Mouse (Mus musculus) CH12.LX (cell line): ENCODE results near the gene Dcaf8. TPM values are rescaled to one million over a fixed set of nuclear protein-coding genes. Genes with fewer than 3 reads are reported as not detected.

ENCODE experiments used
- DNase-seq: peaks from one replicate; pipeline ENCODE4 v3.0.0-alpha.2; 2013; ENCODE audit errors: extremely low read depth
- H3K27ac ChIP-seq: 2 replicates; pipeline ENCODE4 v1.5.1; 2012; ENCODE audit warnings: low read depth, mild to moderate bottlenecking, control low read depth, moderate library complexity; ENCODE audit not compliant: insufficient read depth
- H3K27me3 ChIP-seq: replicated peaks from 2 replicates; pipeline ENCODE3; 2012; ENCODE audit warnings: inconsistent platforms
- H3K36me3 ChIP-seq, 2 experiments: replicated peaks in 1 of 2; 2 replicates each; pipeline versions ENCODE3 to v1.6.1; 2012; ENCODE audit warnings: inconsistent platforms in 1 of 2, low read length in 1 of 2, mild to moderate bottlenecking in 1 of 2, mixed read lengths in 1 of 2, moderate library complexity in 1 of 2; ENCODE audit not compliant: control insufficient read depth in 1 of 2, insufficient read depth in 1 of 2
- H3K4me1 ChIP-seq, 2 experiments: 2 replicates each; pipeline ENCODE4 v1.6.1; 2012; ENCODE audit warnings: inconsistent platforms in 1 of 2, moderate library complexity in 1 of 2; ENCODE audit not compliant: insufficient read depth in 2 of 2, control insufficient read depth in 1 of 2
- H3K4me2 ChIP-seq: 2 replicates; pipeline ENCODE4 v1.6.1; 2012; ENCODE audit warnings: low read depth, mild to moderate bottlenecking, control low read depth; ENCODE audit not compliant: poor library complexity, insufficient read depth, severe bottlenecking
- H3K4me3 ChIP-seq, 3 experiments: fragments of 150-350 bp in 1 of 3; sonication (generic) in 1 of 3; replicated peaks in 1 of 3; 2 replicates each; pipeline versions ENCODE3 to v1.5.1; 2011 to 2012; ENCODE audit warnings: low read depth in 2 of 3, low read length in 2 of 3, mild to moderate bottlenecking in 2 of 3, moderate library complexity in 2 of 3, control low read depth in 1 of 3, improper control_type of control experiment in 1 of 3, inconsistent platforms in 1 of 3, mixed read lengths in 1 of 3; ENCODE audit not compliant: poor library complexity in 1 of 3
- H3K79me2 ChIP-seq: replicated peaks from 2 replicates; pipeline ENCODE4 v1.6.1; 2012; ENCODE audit warnings: mild to moderate bottlenecking, moderate library complexity; ENCODE audit not compliant: control insufficient read depth, poor library complexity, insufficient read depth, severe bottlenecking; ENCODE audit errors: extremely low read depth
- H3K9ac ChIP-seq: 2 replicates; pipeline ENCODE4 v1.6.1; 2012; ENCODE audit warnings: low read depth, mild to moderate bottlenecking, control low read depth, moderate library complexity; ENCODE audit not compliant: insufficient read depth
- H3K9me3 ChIP-seq: replicated peaks from 2 replicates; pipeline ENCODE3; 2012; ENCODE audit warnings: low read length, inconsistent platforms, mixed read lengths
- BHLHE40 ChIP-seq: IDR thresholded peaks from 2 replicates; pipeline ENCODE4 v1.6.1; 2011; ENCODE audit warnings: mild to moderate bottlenecking, low read depth, low read length, improper control_type of control experiment
- CHD2 ChIP-seq: IDR thresholded peaks from 2 replicates; pipeline ENCODE4 v1.6.1; 2011; ENCODE audit warnings: low read length, improper control_type of control experiment
- CTCF ChIP-seq, 2 experiments: IDR thresholded peaks in 1 of 2; conservative IDR thresholded peaks in 1 of 2; 2 replicates each; pipeline ENCODE4 v1.5.1; 2011 to 2012; ENCODE audit warnings: low read depth in 2 of 2, low read length in 2 of 2, improper control_type of control experiment in 1 of 2, inconsistent platforms in 1 of 2, mild to moderate bottlenecking in 1 of 2, moderate library complexity in 1 of 2
- E2F4 ChIP-seq: IDR thresholded peaks from 2 replicates; pipeline ENCODE4 v1.6.1; 2011; ENCODE audit warnings: low read depth, low read length, improper control_type of control experiment; ENCODE audit not compliant: insufficient replicate concordance
- ELF1 ChIP-seq: IDR thresholded peaks from 2 replicates; pipeline ENCODE4 v1.6.1; 2014; ENCODE audit warnings: low read depth, mild to moderate bottlenecking, inconsistent platforms, low read length, improper control_type of control experiment
- EP300 ChIP-seq: IDR thresholded peaks from 2 replicates; pipeline ENCODE4 v1.6.1; 2011; ENCODE audit warnings: low read length, improper control_type of control experiment
- GABPA ChIP-seq: IDR thresholded peaks from 2 replicates; pipeline ENCODE4 v1.6.1; 2012; ENCODE audit warnings: low read depth, low read length, improper control_type of control experiment, inconsistent platforms; ENCODE audit not compliant: insufficient replicate concordance
- HCFC1 ChIP-seq: IDR thresholded peaks from 2 replicates; pipeline ENCODE4 v1.6.1; 2012; ENCODE audit warnings: low read depth, mild to moderate bottlenecking, inconsistent platforms, low read length, improper control_type of control experiment
- IRF4 ChIP-seq: IDR thresholded peaks from 2 replicates; pipeline ENCODE4 v1.6.1; 2014; ENCODE audit warnings: low read depth, mild to moderate bottlenecking, inconsistent platforms, low read length, improper control_type of control experiment
- JUN ChIP-seq: IDR thresholded peaks from 2 replicates; pipeline ENCODE4 v1.6.1; 2011; ENCODE audit warnings: low read depth, mild to moderate bottlenecking, low read length, improper control_type of control experiment, moderate library complexity; ENCODE audit not compliant: insufficient read depth
- JUND ChIP-seq: conservative IDR thresholded peaks from 2 replicates; pipeline ENCODE4 v1.6.1; 2011; ENCODE audit warnings: low read depth, low read length, improper control_type of control experiment
- KAT2A ChIP-seq: IDR thresholded peaks from 2 replicates; pipeline ENCODE4 v1.6.1; 2012; ENCODE audit warnings: low read length, improper control_type of control experiment, inconsistent platforms; ENCODE audit not compliant: insufficient replicate concordance
- MAFK ChIP-seq: IDR thresholded peaks from 2 replicates; pipeline ENCODE4 v1.6.1; 2011; ENCODE audit warnings: low read length, improper control_type of control experiment; ENCODE audit not compliant: insufficient replicate concordance
- MAX ChIP-seq: IDR thresholded peaks from 2 replicates; pipeline ENCODE4 v1.6.1; 2011; ENCODE audit warnings: low read length, improper control_type of control experiment
- MXI1 ChIP-seq: IDR thresholded peaks from 2 replicates; pipeline ENCODE4 v1.6.1; 2011; ENCODE audit warnings: mild to moderate bottlenecking, low read depth, low read length, improper control_type of control experiment
- MYC ChIP-seq: IDR thresholded peaks from 2 replicates; pipeline ENCODE4 v1.6.1; 2011; ENCODE audit warnings: low read depth, mild to moderate bottlenecking, improper control_type of control experiment, low read length
- NELFE ChIP-seq: IDR thresholded peaks from 2 replicates; pipeline ENCODE4 v1.6.1; 2011; ENCODE audit warnings: low read depth, low read length, improper control_type of control experiment
- NRF1 ChIP-seq: IDR thresholded peaks from 2 replicates; pipeline ENCODE4 v1.6.1; 2014; ENCODE audit warnings: low read depth, mild to moderate bottlenecking, inconsistent platforms, low read length, improper control_type of control experiment, moderate library complexity
- PAX5 ChIP-seq: IDR thresholded peaks from 2 replicates; pipeline ENCODE4 v1.6.1; 2012; ENCODE audit warnings: low read length, inconsistent platforms, mixed read lengths
- POLR2A ChIP-seq: IDR thresholded peaks from 2 replicates; pipeline ENCODE4 v1.6.1; 2011; ENCODE audit warnings: low read depth, mild to moderate bottlenecking, improper control_type of control experiment, low read length
- RAD21 ChIP-seq: IDR thresholded peaks from 2 replicates; pipeline ENCODE4 v1.6.1; 2011; ENCODE audit warnings: low read depth, mild to moderate bottlenecking, low read length, improper control_type of control experiment, moderate library complexity
- RCOR1 ChIP-seq: conservative IDR thresholded peaks from 2 replicates; pipeline ENCODE4 v1.6.1; 2012; ENCODE audit warnings: low read depth, mild to moderate bottlenecking, inconsistent platforms, low read length, improper control_type of control experiment
- SMC3 ChIP-seq: IDR thresholded peaks from 2 replicates; pipeline ENCODE4 v1.6.1; 2011; ENCODE audit warnings: low read depth, low read length, improper control_type of control experiment
- TBP ChIP-seq: conservative IDR thresholded peaks from 2 replicates; pipeline ENCODE4 v1.6.1; 2011; ENCODE audit warnings: low read depth, low read length, improper control_type of control experiment
- TCF12 ChIP-seq: IDR thresholded peaks from 2 replicates; pipeline ENCODE4 v1.6.1; 2014; ENCODE audit warnings: low read depth, mild to moderate bottlenecking, inconsistent platforms, low read length, improper control_type of control experiment
- UBTF ChIP-seq: IDR thresholded peaks from 2 replicates; pipeline ENCODE4 v1.6.1; 2012; ENCODE audit warnings: low read depth, mild to moderate bottlenecking, inconsistent platforms, low read length, improper control_type of control experiment, moderate library complexity
- USF1 ChIP-seq: IDR thresholded peaks from 2 replicates; pipeline ENCODE4 v1.6.1; 2014; ENCODE audit warnings: low read depth, mild to moderate bottlenecking, inconsistent platforms, low read length, improper control_type of control experiment
- USF2 ChIP-seq: conservative IDR thresholded peaks from 2 replicates; pipeline ENCODE4 v1.6.1; 2011; ENCODE audit warnings: low read depth, low read length, improper control_type of control experiment
- ZC3H11A ChIP-seq: IDR thresholded peaks from 2 replicates; pipeline ENCODE4 v1.6.1; 2012; ENCODE audit warnings: low read depth, mild to moderate bottlenecking, inconsistent platforms, low read length, improper control_type of control experiment
- ZKSCAN1 ChIP-seq: IDR thresholded peaks from 2 replicates; pipeline ENCODE4 v1.6.1; 2012; ENCODE audit warnings: low read depth, inconsistent platforms, low read length, improper control_type of control experiment, borderline replicate concordance
- ZNF384 ChIP-seq: IDR thresholded peaks from 2 replicates; pipeline ENCODE4 v1.6.1; 2012; ENCODE audit warnings: low read depth, low read length, improper control_type of control experiment, inconsistent platforms
- dilution Hi-C: fragments of 300-500 bp; cut with MboI; formaldehyde crosslinking; loops from 2 replicates; pipeline ENCODE4 v1.14.3; 2020; ENCODE audit warnings: low sequenced_read_pairs; ENCODE audit not compliant: extremely low pct_unique_long_range_greater_than_20kb, extremely low pct_ligation_motif_present
- in situ Hi-C: fragments of 300-500 bp; cut with MboI; formaldehyde crosslinking; loops from 3 replicates; pipeline ENCODE4 v1.14.3; 2019; ENCODE audit warnings: low sequenced_read_pairs, low pct_ligation_motif_present, low pct_unique_long_range_greater_than_20kb, mixed read lengths
- polyA plus RNA-seq: library from polyadenylated mRNA; unstranded; fragments of >175 nt; gene quantifications from 2 replicates; pipeline ENCODE4 v1.2.1, GENCODE M21; 2012; ENCODE audit warnings: low read depth; ENCODE audit not compliant: insufficient read length
- total RNA-seq, 2 experiments: library from RNA; depleted of rRNA; stranded (reverse); fragments of 300-350 nt in 1 of 2; fragments of >200 nt in 1 of 2; gene quantifications; 2 replicates each; pipeline ENCODE4 v1.2.3; 2012 to 2014

Dcaf8 gene
- total and polyA plus RNA-seq, 3 experiments = 46.2 to 77.2 (median 58.5) TPM

- no peak for TF ChIP-seq MXI1
- no peak for TF ChIP-seq EP300
- no peak for TF ChIP-seq KAT2A
- no peak for TF ChIP-seq TBP
- TF ChIP-seq RAD21 = no peak
- no peak for TF ChIP-seq ZKSCAN1
- no peak for TF ChIP-seq CHD2
- TF ChIP-seq MAX = no peak
- no peak for TF ChIP-seq RCOR1
- no peak for TF ChIP-seq NRF1
- no peak for TF ChIP-seq SMC3
- TF ChIP-seq GABPA = no peak
- no peak for TF ChIP-seq ZC3H11A
- no peak for TF ChIP-seq PAX5
- TF ChIP-seq IRF4 = no peak
- no peak for TF ChIP-seq MYC
- no peak for TF ChIP-seq JUN
- no peak for TF ChIP-seq POLR2A
- no peaks in the 10 kb centered on the region for H3K79me2 ChIP-seq
- no peak for DNase-seq
- dilution Hi-C loops (no loop called here), in situ Hi-C loops (no loop called here)
- no peak overlapping the region for H3K9ac ChIP-seq
- H3K27me3 ChIP-seq = no peaks in the 10 kb centered on the region
- H3K9me3 ChIP-seq = no peaks in the 10 kb centered on the region
- H3K36me3 ChIP-seq = peaks cover 3 to 5% of the 10 kb centered on the region in 2 experiments
- H3K4me3 ChIP-seq = no peak overlapping the region
- H3K4me1 ChIP-seq = peaks cover 4 to 22% of the 10 kb centered on the region in 2 experiments
- H3K27ac ChIP-seq = no peak overlapping the region
- no peak overlapping the region for H3K4me2 ChIP-seq
Measured at GRCm38 (mm10) chr1:172214748-172215147, 66.9 kb downstream of the Dcaf8 start.

GRCm38 (mm10) chr1:172217148-172217547 lies 69.3 kb downstream of the Dcaf8 start:
- Histone ChIP-seq H3K4me3 (peak overlapping the region in 2 of 3 experiments; percentile 23 to 30), H3K27ac (no peak overlapping the region), H3K79me2 (no peaks in the 10 kb centered on the region), H3K9me3 (no peaks in the 10 kb centered on the region), H3K4me2 (peak overlapping the region; percentile 73), H3K9ac (peak overlapping the region; percentile 67), H3K27me3 (no peaks in the 10 kb centered on the region), H3K4me1 (peaks cover 4 to 23% of the 10 kb centered on the region in 2 experiments; a peak in 3 of 4 replicates), H3K36me3 (no peaks in the 10 kb centered on the region)
- dilution Hi-C loops (no loop called here), in situ Hi-C loops (no loop called here)
- peak; percentile 96 for DNase-seq
- no peak for TF ChIP-seq E2F4
- TF ChIP-seq POLR2A = peak; percentile 58
- peak; percentile 74 for TF ChIP-seq HCFC1
- TF ChIP-seq NELFE = 0 out of 2 replicates have a peak, but pooled peaks have one; percentile 28
- TF ChIP-seq ZC3H11A = peak; percentile 27; the same call in 1 of the 2 replicates
- peak; percentile 79 for TF ChIP-seq RAD21
- no peak for TF ChIP-seq USF2
- no peak for TF ChIP-seq USF1
- peak; percentile 70; the same call in 1 of the 2 replicates for TF ChIP-seq IRF4
- peak; percentile 87 for TF ChIP-seq ZNF384
- TF ChIP-seq MAFK = no peak
- no peak for TF ChIP-seq GABPA
- peak; percentile 63; the same call in 1 of the 2 replicates for TF ChIP-seq BHLHE40
- TF ChIP-seq MAX = no peak
- TF ChIP-seq NRF1 = no peak
- no peak for TF ChIP-seq UBTF
- peak; percentile 71; the same call in 1 of the 2 replicates for TF ChIP-seq ELF1
- TF ChIP-seq EP300 = no peak; the same call in 1 of the 2 replicates
- no peak for TF ChIP-seq JUN
- no peak; the same call in 1 of the 2 replicates for TF ChIP-seq MYC
- TF ChIP-seq ZKSCAN1 = no peak
- no peak; the same call in 1 of the 2 replicates for TF ChIP-seq JUND
- TF ChIP-seq CTCF (conservative IDR thresholded peaks at IDR 0.05 in 1 of 2, IDR thresholded peaks at IDR 0.05 in 1 of 2; ENCODE audit: low read depth in 2 of 2, low read length in 2 of 2) = peak; percentile 82 to 96
- TF ChIP-seq RCOR1 = no peak
- TF ChIP-seq KAT2A = no peak
- TF ChIP-seq TCF12 = peak; percentile 74; the same call in 1 of the 2 replicates
- TF ChIP-seq MXI1 = 0 out of 2 replicates have a peak, but pooled peaks have one; percentile 10
